Mouse (Mus musculus): ENCODE data around the gene Ndufv2. TPM values are rescaled to one million over a fixed set of nuclear protein-coding genes. Genes with fewer than 3 reads are reported as not detected.

Gene Ndufv2
- total RNA-seq (2012; rRNA removed) = 77.4 and 115 TPM in 2 replicates

GRCm38 (mm10) chr17:66101380-66102330 is at the start of gene Ndufv2:
Gene Ndufv2 (minus strand): TSS chr17:66101559.
- TF ChIP-seq HCFC1 (IDR thresholded peaks at IDR 0.05; ENCODE audit: borderline replicate concordance, insufficient read depth, low read length) = peak; percentile 64
- no peak for TF ChIP-seq ZC3H11A (IDR thresholded peaks at IDR 0.05; ENCODE audit: borderline replicate concordance, low read depth, low read length)
- H3K27ac ChIP-seq (ENCODE audit: insufficient read depth, low read depth, low read length, poor library complexity, severe bottlenecking) = peak within 1 kb of the TSS; percentile 72
- in situ Hi-C loops (cut with MboI; ENCODE audit: low sequenced_read_pairs in 2 of 2, unreplicated experiment in 2 of 2) = no loop called here

GRCm38 (mm10) chr17:66131212-66131611 is 29.9 kb upstream of the Ndufv2 start:
- Histone ChIP-seq H3K36me3 (ENCODE audit: control insufficient read depth, insufficient read depth, low read length, poor library complexity, severe bottlenecking) (peaks cover 46% of the 10 kb centered on the region), H3K27ac (ENCODE audit: insufficient read depth, low read depth, low read length, poor library complexity, severe bottlenecking) (no peak overlapping the region), H3K4me3 (ENCODE audit: insufficient read depth in 1 of 2, low read depth in 1 of 2, low read length in 2 of 2, poor library complexity in 1 of 2, severe bottlenecking in 1 of 2) (no peak overlapping the region), H3K9ac (ENCODE audit: insufficient read depth, low read depth, low read length, poor library complexity, severe bottlenecking) (no peak overlapping the region), H3K4me1 (ENCODE audit: control insufficient read depth in 2 of 2, insufficient read depth in 2 of 2, low read length in 2 of 2, poor library complexity in 1 of 2) (peaks cover 0 to under 1% of the 10 kb centered on the region in 2 experiments; a peak in 2 of 4 replicates), H3K9me3 (ENCODE audit: control insufficient read depth, insufficient read depth, low read depth, low read length) (no peaks in the 10 kb centered on the region)
- in situ Hi-C loops (cut with MboI; ENCODE audit: low sequenced_read_pairs in 2 of 2, unreplicated experiment in 2 of 2) = no loop called here
- peak; percentile 56 for DNase-seq (ENCODE audit: low read depth, low spot score)
- TF ChIP-seq CHD2 (IDR thresholded peaks at IDR 0.05; ENCODE audit: low read depth, low read length) = no peak
- no peak for TF ChIP-seq HCFC1 (IDR thresholded peaks at IDR 0.05; ENCODE audit: borderline replicate concordance, insufficient read depth, low read length)
- no peak for TF ChIP-seq ZNF384 (IDR thresholded peaks at IDR 0.05; ENCODE audit: low read depth, low read length)
- no peak for TF ChIP-seq MAFK (IDR thresholded peaks at IDR 0.05; ENCODE audit: insufficient read depth, low read depth, low read length)
- no peak for TF ChIP-seq ZC3H11A (IDR thresholded peaks at IDR 0.05; ENCODE audit: borderline replicate concordance, low read depth, low read length)

More at GRCm38 (mm10) chr17:66101380-66102330, at the start of gene Ndufv2:
- H3K36me3 ChIP-seq (ENCODE audit: control insufficient read depth, insufficient read depth, low read length, poor library complexity, severe bottlenecking) = no peaks in the 10 kb centered on the region
- H3K9me3 ChIP-seq (ENCODE audit: control insufficient read depth, insufficient read depth, low read depth, low read length) = no peaks in the 10 kb centered on the region
- H3K4me1 ChIP-seq (ENCODE audit: control insufficient read depth in 2 of 2, insufficient read depth in 2 of 2, low read length in 2 of 2, poor library complexity in 1 of 2) = peaks cover 2 to 5% of the 10 kb centered on the region in 2 experiments; a peak in 2 of 4 replicates
- peak within 1 kb of the TSS; percentile 81 to 99 for H3K4me3 ChIP-seq (ENCODE audit: insufficient read depth in 1 of 2, low read depth in 1 of 2, low read length in 2 of 2, poor library complexity in 1 of 2, severe bottlenecking in 1 of 2)
- peak; percentile 92 for DNase-seq (ENCODE audit: low read depth, low spot score)
- H3K9ac ChIP-seq (ENCODE audit: insufficient read depth, low read depth, low read length, poor library complexity, severe bottlenecking) = peak within 1 kb of the TSS; percentile 84

GRCm38 (mm10) chr17:66130371-66130770 is 29.0 kb upstream of the Ndufv2 start:
- no peak overlapping the region for H3K27ac ChIP-seq (ENCODE audit: insufficient read depth, low read depth, low read length, poor library complexity, severe bottlenecking)
- no peaks in the 10 kb centered on the region for H3K9me3 ChIP-seq (ENCODE audit: control insufficient read depth, insufficient read depth, low read depth, low read length)
- no peak overlapping the region for H3K4me3 ChIP-seq (ENCODE audit: insufficient read depth in 1 of 2, low read depth in 1 of 2, low read length in 2 of 2, poor library complexity in 1 of 2, severe bottlenecking in 1 of 2)
- TF ChIP-seq ZC3H11A (IDR thresholded peaks at IDR 0.05; ENCODE audit: borderline replicate concordance, low read depth, low read length) (no peak), HCFC1 (IDR thresholded peaks at IDR 0.05; ENCODE audit: borderline replicate concordance, insufficient read depth, low read length) (no peak)
- H3K36me3 ChIP-seq (ENCODE audit: control insufficient read depth, insufficient read depth, low read length, poor library complexity, severe bottlenecking) = peaks cover 40% of the 10 kb centered on the region
- peaks cover 0 to 3% of the 10 kb centered on the region in 2 experiments; a peak in 1 of 4 replicates for H3K4me1 ChIP-seq (ENCODE audit: control insufficient read depth in 2 of 2, insufficient read depth in 2 of 2, low read length in 2 of 2, poor library complexity in 1 of 2)
- DNase-seq (ENCODE audit: low read depth, low spot score) = no peak
- H3K9ac ChIP-seq (ENCODE audit: insufficient read depth, low read depth, low read length, poor library complexity, severe bottlenecking) = no peak overlapping the region
- in situ Hi-C loops (cut with MboI; ENCODE audit: low sequenced_read_pairs in 2 of 2, unreplicated experiment in 2 of 2) = no loop called here

GRCm38 (mm10) chr17:66125211-66125610 is 23.9 kb upstream of the Ndufv2 start:
- H3K9me3 ChIP-seq (ENCODE audit: control insufficient read depth, insufficient read depth, low read depth, low read length) = no peaks in the 10 kb centered on the region
- H3K9ac ChIP-seq (ENCODE audit: insufficient read depth, low read depth, low read length, poor library complexity, severe bottlenecking) = no peak overlapping the region
- H3K36me3 ChIP-seq (ENCODE audit: control insufficient read depth, insufficient read depth, low read length, poor library complexity, severe bottlenecking) = peaks cover 8% of the 10 kb centered on the region
- H3K4me1 ChIP-seq (ENCODE audit: control insufficient read depth in 2 of 2, insufficient read depth in 2 of 2, low read length in 2 of 2, poor library complexity in 1 of 2) = peaks cover 2 to 4% of the 10 kb centered on the region in 2 experiments; a peak in 1 of 4 replicates
- peak overlapping the region in 1 of 2 experiments; percentile 12; a peak in 1 of 4 replicates for H3K4me3 ChIP-seq (ENCODE audit: insufficient read depth in 1 of 2, low read depth in 1 of 2, low read length in 2 of 2, poor library complexity in 1 of 2, severe bottlenecking in 1 of 2)
- no peak overlapping the region for H3K27ac ChIP-seq (ENCODE audit: insufficient read depth, low read depth, low read length, poor library complexity, severe bottlenecking)
- no peak for DNase-seq (ENCODE audit: low read depth, low spot score)
- in situ Hi-C loops (cut with MboI; ENCODE audit: low sequenced_read_pairs in 2 of 2, unreplicated experiment in 2 of 2) = no loop called here
- TF ChIP-seq HCFC1 (IDR thresholded peaks at IDR 0.05; ENCODE audit: borderline replicate concordance, insufficient read depth, low read length) = no peak
- TF ChIP-seq CHD2 (IDR thresholded peaks at IDR 0.05; ENCODE audit: low read depth, low read length) = no peak
